Mouse (Mus musculus) neural tube, embryonic 11.5 days (tissue): Measurements from ENCODE around the gene Supt4a. TPM values are rescaled to one million over a fixed set of nuclear protein-coding genes. Genes with fewer than 3 reads are reported as not detected.

Experiments used
- ATAC-seq: fragments of 200-750 bp; cut with Nextera tagmentation; 2 replicates; pipeline ENCODE4 v1.8.0; 2017; ENCODE audit warnings: moderate number of reproducible peaks, mild to moderate bottlenecking, moderate TSS enrichment, moderate library complexity; ENCODE audit not compliant: insufficient read depth, low FRiP score, low TSS enrichment
- DNase-seq: peaks from one replicate; pipeline ENCODE4 v3.0.0-alpha.2; 2015; ENCODE audit warnings: low spot score
- H3K27ac ChIP-seq: fragments of 300-500 bp; sonication (generic); 2 replicates; pipeline ENCODE4 v1.5.1; 2014; ENCODE audit warnings: low read depth, mild to moderate bottlenecking, low read length
- H3K27me3 ChIP-seq: fragments of 300-500 bp; sonication (generic); 2 replicates; pipeline ENCODE4 v1.6.1; 2014; ENCODE audit warnings: mild to moderate bottlenecking, low read length, mixed read lengths; ENCODE audit not compliant: control insufficient read depth, insufficient read depth
- H3K36me3 ChIP-seq: fragments of 300-500 bp; sonication (generic); 2 replicates; pipeline ENCODE4 v1.6.1; 2014; ENCODE audit warnings: mild to moderate bottlenecking, low read length, moderate library complexity, mixed read lengths; ENCODE audit not compliant: control insufficient read depth, insufficient read depth
- H3K4me1 ChIP-seq: fragments of 300-500 bp; sonication (generic); 2 replicates; pipeline ENCODE4 v1.6.1; 2014; ENCODE audit warnings: low read length, mixed read lengths; ENCODE audit not compliant: control insufficient read depth, insufficient read depth
- H3K4me2 ChIP-seq: fragments of 300-500 bp; sonication (generic); 2 replicates; pipeline ENCODE4 v1.6.1; 2014; ENCODE audit warnings: low read depth, mild to moderate bottlenecking, moderate library complexity
- H3K4me3 ChIP-seq: fragments of 300-500 bp; sonication (generic); 2 replicates; pipeline ENCODE4 v1.5.1; 2014; ENCODE audit warnings: low read depth, low read length
- H3K9ac ChIP-seq: fragments of 300-500 bp; sonication (generic); 2 replicates; pipeline ENCODE4 v1.6.1; 2014; ENCODE audit warnings: mild to moderate bottlenecking, low read length
- H3K9me3 ChIP-seq: fragments of 300-500 bp; sonication (generic); 2 replicates; pipeline ENCODE4 v1.6.1; 2016; ENCODE audit warnings: low read length; ENCODE audit not compliant: control insufficient read depth
- WGBS: fragments of 180-500 bp; shearing (Covaris S2); extraction: QIAGEN DNeasy Blood & Tissue Kit; methylation state at CpG from one replicate; pipeline ENCODE4 v1.1.7; 2014; 5-methylcytosine and 5-hydroxymethylcytosine counted together
- polyA plus RNA-seq: library from polyadenylated mRNA; unstranded; fragments of >200 nt; fragmentation: Nextera tagmentation; extraction: Ambion mirVana; gene quantifications from 2 replicates; pipeline ENCODE4 v1.2.1, GENCODE M21; 2014

Supt4a gene
- polyA plus RNA-seq, 1 experiment from 2014 or later: 162 TPM

GRCm38 (mm10) chr11:87729593-87730185 lies 7.7 kb upstream of the Supt4a start:
- H3K4me1 ChIP-seq: peaks cover 2% of the 10 kb centered on the region; the same call in 1 of the 2 replicates
- no peaks in the 10 kb centered on the region for H3K36me3 ChIP-seq
- no peak overlapping the region for H3K4me2 ChIP-seq
- WGBS: 85% methylated on average over 13 of the region's 13 CpGs
- no peak overlapping the region for H3K4me3 ChIP-seq
- no peak for ATAC-seq
- H3K27me3 ChIP-seq: no peaks in the 10 kb centered on the region
- no peaks in the 10 kb centered on the region for H3K9me3 ChIP-seq
- H3K9ac ChIP-seq: no peak overlapping the region
- no peak for DNase-seq
- H3K27ac ChIP-seq: no peak overlapping the region

DNA sequence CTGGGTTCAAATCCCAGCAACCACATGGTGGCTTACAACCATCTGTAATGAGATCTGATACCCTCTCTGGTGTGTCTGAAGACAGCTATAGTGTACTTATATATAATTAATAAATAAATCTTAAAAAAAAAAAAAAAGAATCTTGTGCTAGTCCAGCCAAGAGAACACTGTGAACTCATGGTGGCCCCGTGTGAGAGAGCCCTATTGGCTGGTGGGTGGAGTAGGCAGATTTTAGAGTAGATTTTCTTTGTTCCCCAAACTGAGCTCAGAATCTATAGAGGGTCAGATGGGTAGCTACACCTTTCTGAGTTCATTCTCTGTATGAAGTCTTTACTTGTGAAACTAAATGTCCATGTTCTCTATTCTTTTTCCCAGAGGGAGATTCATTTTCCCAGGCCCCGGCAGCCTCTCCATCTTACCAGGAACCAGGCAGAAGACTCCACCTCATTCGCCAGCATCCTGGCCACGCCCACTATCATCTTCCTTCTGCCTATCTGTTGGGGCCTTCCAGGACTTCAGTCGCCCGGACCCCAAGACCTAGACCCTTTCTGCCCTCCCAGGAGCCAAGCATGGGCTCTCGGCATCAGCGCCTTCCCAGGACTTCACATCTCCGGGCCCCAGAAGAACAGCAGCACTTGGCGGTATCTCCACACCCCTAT lies 6.6 kb upstream of the Supt4a start:
- Histone ChIP-seq H3K4me3 (no peak overlapping the region), H3K4me2 (no peak overlapping the region), H3K36me3 (no peaks in the 10 kb centered on the region), H3K27ac (no peak overlapping the region), H3K9ac (no peak overlapping the region), H3K9me3 (no peaks in the 10 kb centered on the region), H3K27me3 (no peaks in the 10 kb centered on the region), H3K4me1 (peaks cover 2% of the 10 kb centered on the region; the same call in 1 of the 2 replicates)
- 70% methylated on average over 10 of the region's 10 CpGs for WGBS
- ATAC-seq: no peak
- DNase-seq: no peak

DNA sequence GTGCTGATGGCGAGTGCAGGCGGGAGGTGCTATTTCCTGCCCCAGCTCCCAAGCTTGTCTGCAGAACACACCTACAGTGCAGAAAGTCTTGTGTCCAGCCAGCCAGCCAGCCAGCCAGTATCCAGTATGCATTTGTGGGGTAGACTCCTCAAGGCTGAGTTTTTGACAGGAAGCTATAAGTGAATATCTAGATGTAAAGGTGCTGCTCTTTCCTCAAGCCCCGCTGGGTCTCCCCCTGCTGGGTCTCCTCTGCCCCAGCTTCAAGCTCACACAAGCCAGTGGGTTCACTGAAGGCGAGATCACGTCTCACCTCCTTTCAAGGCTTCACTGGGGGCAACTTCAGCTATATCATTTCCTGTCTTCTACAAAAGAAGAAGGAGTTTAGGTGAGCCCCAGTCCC lies 3.0 kb upstream of the Supt4a start:
- H3K36me3 ChIP-seq: no peaks in the 10 kb centered on the region
- no peak overlapping the region for H3K27ac ChIP-seq
- H3K27me3 ChIP-seq: no peaks in the 10 kb centered on the region
- WGBS: 57% methylated on average over 5 of the region's 5 CpGs
- ATAC-seq (no peak), DNase-seq (no peak)
- no peaks in the 10 kb centered on the region for H3K9me3 ChIP-seq
- no peak overlapping the region for H3K4me3 ChIP-seq
- H3K9ac ChIP-seq: 0 out of 2 replicates have a peak overlapping the region, but pooled peaks have one; percentile 3
- H3K4me2 ChIP-seq: peak overlapping the region; percentile 29; the same call in 1 of the 2 replicates
- H3K4me1 ChIP-seq: peaks cover 6% of the 10 kb centered on the region; the same call in 1 of the 2 replicates

- H3K4me2 ChIP-seq: no peak overlapping the region
- no peak for ATAC-seq
- H3K4me1 ChIP-seq: peaks cover 6% of the 10 kb centered on the region; the same call in 1 of the 2 replicates
- no peak overlapping the region for H3K9ac ChIP-seq
- DNase-seq: no peak
- no peaks in the 10 kb centered on the region for H3K36me3 ChIP-seq
- no peak overlapping the region for H3K4me3 ChIP-seq
- no peak overlapping the region for H3K27ac ChIP-seq
- H3K9me3 ChIP-seq: no peaks in the 10 kb centered on the region
- no peaks in the 10 kb centered on the region for H3K27me3 ChIP-seq
- 87% methylated on average over 6 of the region's 6 CpGs for WGBS
Observed at GRCm38 (mm10) chr11:87735691-87736090, 1.7 kb upstream of the Supt4a start.

DNA sequence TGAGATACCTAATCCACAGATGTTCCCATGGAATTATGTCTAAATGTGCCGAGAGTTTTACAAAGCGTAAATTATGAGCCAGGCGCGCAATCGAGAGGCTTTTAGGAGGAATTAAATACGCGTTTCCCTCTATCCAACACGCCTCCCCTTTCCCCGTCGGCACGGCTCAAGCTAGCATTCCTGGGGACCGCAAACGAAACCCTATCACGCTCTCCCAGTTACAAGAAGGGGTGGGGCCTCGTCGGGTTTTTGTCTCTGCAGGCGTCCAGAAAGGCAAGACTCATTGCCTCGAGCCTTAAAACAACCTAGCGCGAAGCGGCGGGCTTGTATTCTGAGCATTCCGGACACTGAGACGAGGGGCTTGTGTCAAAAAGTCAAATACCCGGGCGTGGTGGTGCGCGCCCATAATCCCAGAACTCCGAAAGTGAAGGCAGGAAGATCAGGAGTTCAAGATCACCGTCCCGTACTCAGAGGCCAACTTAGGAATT lies 661 bp upstream of the Supt4a start:
- peaks cover 6% of the 10 kb centered on the region; the same call in 1 of the 2 replicates for H3K4me1 ChIP-seq
- no peak overlapping the region; the same call in 1 of the 2 replicates for H3K27ac ChIP-seq
- H3K4me2 ChIP-seq: peak overlapping the region; percentile 59
- DNase-seq (peak; percentile 73), ATAC-seq (peak; percentile 52; the same call in 1 of the 2 replicates)
- H3K4me3 ChIP-seq: peak overlapping the region; percentile 89
- H3K27me3 ChIP-seq: no peaks in the 10 kb centered on the region
- WGBS: 2% methylated on average over 31 of the region's 31 CpGs
- H3K9me3 ChIP-seq: no peaks in the 10 kb centered on the region
- H3K9ac ChIP-seq: peak overlapping the region; percentile 47
- H3K36me3 ChIP-seq: no peaks in the 10 kb centered on the region; the same call in 1 of the 2 replicates

GRCm38 (mm10) chr11:87743691-87744090 lies 6.3 kb downstream of the Supt4a start:
- Histone ChIP-seq H3K27ac (no peak overlapping the region), H3K36me3 (peaks cover 3% of the 10 kb centered on the region), H3K9me3 (no peaks in the 10 kb centered on the region), H3K9ac (no peak overlapping the region), H3K4me1 (no peaks in the 10 kb centered on the region), H3K4me2 (no peak overlapping the region), H3K27me3 (no peaks in the 10 kb centered on the region), H3K4me3 (no peak overlapping the region)
- no peak for DNase-seq
- WGBS: 95% methylated on average over 3 of the region's 3 CpGs
- ATAC-seq: no peak

- DNase-seq (no peak), ATAC-seq (no peak)
- no peak overlapping the region for H3K9ac ChIP-seq
- 86% methylated on average over 4 of the region's 4 CpGs for WGBS
- H3K4me3 ChIP-seq: no peak overlapping the region
- H3K27me3 ChIP-seq: no peaks in the 10 kb centered on the region
- no peaks in the 10 kb centered on the region for H3K4me1 ChIP-seq
- H3K27ac ChIP-seq: no peak overlapping the region
- no peak overlapping the region for H3K4me2 ChIP-seq
- peaks cover 3% of the 10 kb centered on the region for H3K36me3 ChIP-seq
- no peaks in the 10 kb centered on the region for H3K9me3 ChIP-seq
Observed at GRCm38 (mm10) chr11:87744964-87745363, 7.6 kb downstream of the Supt4a start.

- H3K4me1 ChIP-seq: no peaks in the 10 kb centered on the region
- 83% methylated on average over 9 of the region's 9 CpGs for WGBS
- DNase-seq: no peak
- no peak for ATAC-seq
- no peaks in the 10 kb centered on the region for H3K9me3 ChIP-seq
- no peak overlapping the region for H3K4me3 ChIP-seq
- no peak overlapping the region for H3K9ac ChIP-seq
- H3K36me3 ChIP-seq: peaks cover 3% of the 10 kb centered on the region
- no peak overlapping the region for H3K4me2 ChIP-seq
- no peak overlapping the region for H3K27ac ChIP-seq
- no peaks in the 10 kb centered on the region for H3K27me3 ChIP-seq
Observed at GRCm38 (mm10) chr11:87745632-87746555, 8.5 kb downstream of the Supt4a start.
